Mouse (Mus musculus) neural tube, embryonic 15.5 days (tissue): ENCODE data around the gene Rpl22. TPM values are rescaled to one million over a fixed set of nuclear protein-coding genes. Genes with fewer than 3 reads are reported as not detected.
A peak's percentile ranks its signal among the peaks of the same experiment; 100 is the strongest.

Source experiments
- ATAC-seq: fragments of 200-750 bp; cut with Nextera tagmentation; 2 replicates; pipeline ENCODE4 v1.8.0; 2017; ENCODE audit warnings: mild to moderate bottlenecking, moderate TSS enrichment, moderate library complexity; ENCODE audit not compliant: low FRiP score
- H3K27ac ChIP-seq: fragments of 300-500 bp; sonication (generic); replicated peaks from 2 replicates; pipeline ENCODE4 v1.5.1; 2015; ENCODE audit warnings: mild to moderate bottlenecking, inconsistent platforms
- H3K27me3 ChIP-seq: fragments of 300-500 bp; sonication (generic); replicated peaks from 2 replicates; pipeline ENCODE4 v1.6.1; 2015; ENCODE audit warnings: inconsistent platforms
- H3K36me3 ChIP-seq: fragments of 300-500 bp; sonication (generic); 2 replicates; pipeline ENCODE4 v1.6.1; 2015; ENCODE audit warnings: inconsistent platforms
- H3K4me1 ChIP-seq: fragments of 300-500 bp; sonication (generic); 2 replicates; pipeline ENCODE4 v1.6.1; 2015; ENCODE audit warnings: inconsistent platforms
- H3K4me2 ChIP-seq: fragments of 300-500 bp; sonication (generic); 2 replicates; pipeline ENCODE4 v1.6.1; 2015; ENCODE audit warnings: inconsistent platforms, mild to moderate bottlenecking, moderate library complexity
- H3K4me3 ChIP-seq: fragments of 300-500 bp; sonication (generic); replicated peaks from 2 replicates; pipeline ENCODE4 v1.5.1; 2015; ENCODE audit warnings: mild to moderate bottlenecking, inconsistent platforms
- H3K9ac ChIP-seq: fragments of 300-500 bp; sonication (generic); replicated peaks from 2 replicates; pipeline ENCODE4 v1.6.1; 2015; ENCODE audit warnings: mild to moderate bottlenecking, inconsistent platforms
- H3K9me3 ChIP-seq: fragments of 300-500 bp; sonication (generic); replicated peaks from 2 replicates; pipeline ENCODE4 v1.6.1; 2016; ENCODE audit warnings: inconsistent platforms
- WGBS: fragments of 180-500 bp; shearing (Covaris S2); methylation state at CpG from one replicate; pipeline ENCODE4 v1.1.7; 2015; ENCODE audit warnings: mixed read lengths; 5-methylcytosine and 5-hydroxymethylcytosine counted together
- polyA plus RNA-seq: library from polyadenylated mRNA; unstranded; fragments of >200 nt; fragmentation: Nextera tagmentation; extraction: Ambion mirVana; gene quantifications from 2 replicates; pipeline ENCODE4 v1.2.1, GENCODE M21; 2015

The Rpl22 gene
- polyA plus RNA-seq, 1 experiment from 2014 or later, result 148 TPM

DNA sequence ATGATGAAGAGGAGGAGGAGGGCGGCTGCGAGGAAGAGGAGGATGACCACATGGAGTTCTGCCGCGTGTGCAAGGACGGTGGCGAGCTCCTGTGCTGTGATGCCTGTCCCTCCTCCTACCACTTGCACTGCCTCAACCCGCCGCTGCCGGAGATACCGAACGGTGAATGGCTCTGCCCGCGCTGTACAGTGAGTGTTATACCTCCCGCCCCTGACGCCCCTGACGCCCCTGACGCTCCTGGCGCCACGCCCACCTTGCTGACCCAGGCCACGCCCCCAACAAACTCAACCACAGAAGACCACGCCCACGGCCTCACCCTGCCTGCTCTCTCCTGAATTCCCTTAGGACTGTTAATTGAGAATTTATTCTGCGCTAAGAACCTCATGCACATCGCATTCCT lies 35.3 kb downstream of the Rpl22 start:
- WGBS, result 3% methylated on average over 24 of the region's 24 CpGs
- no peaks in the 10 kb centered on the region for H3K9me3 ChIP-seq
- no peak overlapping the region for H3K4me3 ChIP-seq
- H3K9ac ChIP-seq, result no peak overlapping the region
- peaks cover 15% of the 10 kb centered on the region; the same call in 1 of the 2 replicates for H3K27me3 ChIP-seq
- peaks cover 42% of the 10 kb centered on the region for H3K36me3 ChIP-seq
- no peak for ATAC-seq
- peaks cover 14% of the 10 kb centered on the region for H3K4me1 ChIP-seq
- H3K4me2 ChIP-seq, result 0 out of 2 replicates have a peak overlapping the region, but pooled peaks have one; percentile 5
- no peak overlapping the region for H3K27ac ChIP-seq

GRCm38 (mm10) chr4:152362180-152362579 lies 36.6 kb downstream of the Rpl22 start:
- whole genome bisulfite sequencing, result 70% methylated on average over 9 of the region's 9 CpGs
- H3K27ac ChIP-seq, result no peak overlapping the region

GRCm38 (mm10) chr4:152365228-152365627 lies 39.7 kb downstream of the Rpl22 start:
- H3K27me3 ChIP-seq, result peaks cover 4% of the 10 kb centered on the region; the same call in 1 of the 2 replicates
- H3K4me2 ChIP-seq, result no peak overlapping the region
- H3K27ac ChIP-seq, result peak overlapping the region; percentile 28; the same call in 1 of the 2 replicates
- no peaks in the 10 kb centered on the region for H3K9me3 ChIP-seq
- peaks cover 42% of the 10 kb centered on the region for H3K36me3 ChIP-seq
- H3K4me3 ChIP-seq, result no peak overlapping the region
- no peak overlapping the region for H3K9ac ChIP-seq
- 28% methylated on average over 7 of the region's 7 CpGs for WGBS
- H3K4me1 ChIP-seq, result peaks cover 14% of the 10 kb centered on the region
- ATAC-seq, result no peak

More at GRCm38 (mm10) chr4:152362180-152362579, 36.6 kb downstream of the Rpl22 start:
- H3K27me3 ChIP-seq, result peaks cover 11% of the 10 kb centered on the region; the same call in 1 of the 2 replicates
- peaks cover 38% of the 10 kb centered on the region for H3K36me3 ChIP-seq
- no peak for ATAC-seq
- no peaks in the 10 kb centered on the region for H3K9me3 ChIP-seq
- no peak overlapping the region for H3K4me3 ChIP-seq
- H3K9ac ChIP-seq, result no peak overlapping the region
- H3K4me2 ChIP-seq, result no peak overlapping the region
- H3K4me1 ChIP-seq, result peaks cover 14% of the 10 kb centered on the region

DNA sequence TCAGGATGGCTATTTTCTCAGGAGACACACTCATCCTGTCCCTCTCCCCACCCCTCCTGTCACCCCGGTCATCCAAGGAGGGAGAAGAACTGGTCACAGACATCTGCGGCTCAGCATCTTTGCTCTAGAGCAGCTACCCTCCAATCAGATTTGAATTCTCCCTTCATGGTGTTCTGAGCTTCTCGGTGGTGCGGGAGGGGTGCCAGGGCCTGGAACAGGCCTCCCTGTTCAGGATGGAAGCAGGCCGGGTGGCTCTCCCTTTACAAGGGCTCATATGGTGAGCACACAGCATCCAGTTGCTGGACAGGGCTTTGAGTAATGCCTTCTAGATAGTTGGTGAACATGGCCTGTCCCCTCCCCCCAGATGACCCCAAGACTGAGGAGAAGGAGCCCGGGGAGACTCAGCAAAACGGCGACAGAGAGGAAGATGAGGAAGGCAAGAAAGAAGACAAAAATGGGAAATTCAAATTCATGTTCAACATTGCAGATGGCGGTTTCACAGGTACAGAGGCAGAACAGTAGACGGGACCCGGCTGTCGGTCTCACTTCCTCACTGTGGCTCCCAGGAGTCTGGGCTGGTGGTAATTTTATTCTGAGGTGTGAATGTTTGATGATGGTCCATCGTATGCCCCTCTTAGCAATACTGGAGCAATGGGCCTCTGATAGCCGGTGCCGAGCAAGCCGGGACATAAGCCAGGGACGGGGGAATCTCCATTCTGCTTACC lies 57.1 kb downstream of the Rpl22 start:
- no peak overlapping the region for H3K4me2 ChIP-seq
- no peak overlapping the region for H3K9ac ChIP-seq
- ATAC-seq, result no peak
- H3K36me3 ChIP-seq, result peaks cover 68% of the 10 kb centered on the region
- H3K27me3 ChIP-seq, result no peaks in the 10 kb centered on the region
- H3K4me3 ChIP-seq, result no peak overlapping the region
- H3K27ac ChIP-seq, result no peak overlapping the region
- no peaks in the 10 kb centered on the region for H3K4me1 ChIP-seq
- 87% methylated on average over 17 of the region's 17 CpGs for WGBS
- H3K9me3 ChIP-seq, result no peaks in the 10 kb centered on the region

Other genes with a start within 250 kb of the Rpl22 start
- 1.2 and 2.4 TPM in 2 replicates for gene Tnfrsf25, start 209.8 kb upstream of the Rpl22 start, polyA plus RNA-seq
- 0.31 and 3.3 TPM in 2 replicates for gene Espn, start 173.4 kb upstream of the Rpl22 start, polyA plus RNA-seq
- gene Hes2, start 166.9 kb upstream of the Rpl22 start, polyA plus RNA-seq, result not detected in 2 replicates
- 402 and 456 TPM in 2 replicates for gene Acot7, start 147.6 kb upstream of the Rpl22 start, polyA plus RNA-seq
- gene Gpr153, start 51.5 kb upstream of the Rpl22 start, polyA plus RNA-seq, result 17.7 and 20.8 TPM in 2 replicates
- gene Hes3, start 34.1 kb upstream of the Rpl22 start, polyA plus RNA-seq, result 0.19 and 0.29 TPM in 2 replicates
- gene Icmt, start 28.5 kb upstream of the Rpl22 start, polyA plus RNA-seq, result 20.0 and 21.1 TPM in 2 replicates
- gene Rnf207, start 6.7 kb upstream of the Rpl22 start, polyA plus RNA-seq, result 7.8 and 12.4 TPM in 2 replicates
- gene Chd5, start 12.9 kb downstream of the Rpl22 start, polyA plus RNA-seq, result 46.3 and 53.7 TPM in 2 replicates
- 4.9 and 5.4 TPM in 2 replicates for gene Nphp4, start 151.0 kb downstream of the Rpl22 start, polyA plus RNA-seq
- gene Kcnab2, start 152.1 kb downstream of the Rpl22 start, polyA plus RNA-seq, result 37.1 and 50.5 TPM in 2 replicates